Mouse (Mus musculus) erythroblast, embryonic 14.5 days (primary cell): ENCODE results near the gene Rab4a.

ENCODE experiments used
- GATA1 ChIP-seq: IDR thresholded peaks from 2 replicates; pipeline ENCODE4 v1.6.1; 2012; ENCODE audit warnings: low read length, inconsistent platforms, mixed read lengths
- TAL1 ChIP-seq: IDR thresholded peaks from 3 replicates; pipeline ENCODE4 v1.6.1; 2012; ENCODE audit warnings: low read length, inconsistent platforms, mixed read lengths

GRCm38 (mm10) chr8:123813173-123813891, 7.5 kb downstream of the Rab4a start:
- TF ChIP-seq TAL1 = no peak
- TF ChIP-seq GATA1 = no peak
